Mouse (Mus musculus) midbrain, embryonic 11.5 days (tissue): Measurements from ENCODE around the gene Ergic1. TPM values are rescaled to one million over a fixed set of nuclear protein-coding genes. Genes with fewer than 3 reads are reported as not detected.

Source experiments
- ATAC-seq: fragments of 200-750 bp; cut with Nextera tagmentation; 2 replicates; pipeline ENCODE4 v1.8.0; 2017; ENCODE audit warnings: moderate TSS enrichment, moderate library complexity; ENCODE audit not compliant: low FRiP score
- DNase-seq: peaks from one replicate; pipeline ENCODE4 v3.0.0; 2015; ENCODE audit warnings: low spot score; ENCODE audit errors: missing footprints
- H3K27ac ChIP-seq: fragments of 300-500 bp; sonication (generic); 2 replicates; pipeline ENCODE4 v1.5.1; 2014; ENCODE audit warnings: low read depth, low read length
- H3K27me3 ChIP-seq: fragments of 300-500 bp; sonication (generic); 2 replicates; pipeline ENCODE4 v1.6.1; 2014; ENCODE audit warnings: mild to moderate bottlenecking, low read length, moderate library complexity, mixed read lengths; ENCODE audit not compliant: control insufficient read depth, insufficient read depth
- H3K36me3 ChIP-seq: fragments of 300-500 bp; sonication (generic); 2 replicates; pipeline ENCODE4 v1.6.1; 2014; ENCODE audit warnings: mild to moderate bottlenecking, low read length, moderate library complexity, mixed read lengths; ENCODE audit not compliant: control insufficient read depth, insufficient read depth
- H3K4me1 ChIP-seq: fragments of 300-500 bp; sonication (generic); 2 replicates; pipeline ENCODE4 v1.6.1; 2014; ENCODE audit warnings: low read length; ENCODE audit not compliant: control insufficient read depth, insufficient read depth
- H3K4me2 ChIP-seq: fragments of 300-500 bp; sonication (generic); 2 replicates; pipeline ENCODE4 v1.6.1; 2014; ENCODE audit warnings: mild to moderate bottlenecking, moderate library complexity
- H3K4me3 ChIP-seq: fragments of 300-500 bp; sonication (generic); 2 replicates; pipeline ENCODE4 v1.5.1; 2014; ENCODE audit warnings: low read depth, low read length
- H3K9ac ChIP-seq: fragments of 300-500 bp; sonication (generic); 2 replicates; pipeline ENCODE4 v1.6.1; 2014; ENCODE audit warnings: low read length
- H3K9me3 ChIP-seq: fragments of 300-500 bp; sonication (generic); 2 replicates; pipeline ENCODE4 v1.6.1; 2016; ENCODE audit warnings: low read length; ENCODE audit not compliant: control insufficient read depth
- WGBS: fragments of 180-500 bp; shearing (Covaris S2); extraction: QIAGEN DNeasy Blood & Tissue Kit; methylation state at CpG from one replicate; pipeline ENCODE4 v1.1.7; 2014; 5-methylcytosine and 5-hydroxymethylcytosine counted together
- microRNA-seq: library from miRNA; unstranded; fragments of <30 nt; microRNA quantifications from one replicate; pipeline ENCODE4, GENCODE M21; 2017
- polyA plus RNA-seq: library from polyadenylated mRNA; unstranded; fragments of >200 nt; fragmentation: Nextera tagmentation; extraction: Ambion mirVana; gene quantifications from 2 replicates; pipeline ENCODE4 v1.2.1, GENCODE M21; 2014

Ergic1 gene
- polyA plus RNA-seq, 1 experiment from 2014 or later: 129 TPM

- Histone ChIP-seq H3K4me2 (no peak overlapping the region), H3K9me3 (no peaks in the 10 kb centered on the region), H3K9ac (no peak overlapping the region), H3K36me3 (peaks cover 8% of the 10 kb centered on the region; the same call in 1 of the 2 replicates), H3K4me3 (no peak overlapping the region), H3K27me3 (no peaks in the 10 kb centered on the region), H3K27ac (no peak overlapping the region), H3K4me1 (no peaks in the 10 kb centered on the region)
- DNase-seq (peak; percentile 59), ATAC-seq (no peak)
- WGBS: 84% methylated on average over 5 of the region's 5 CpGs
Observed at GRCm38 (mm10) chr17:26698846-26699245, 137.6 kb downstream of the Ergic1 start.

- Histone ChIP-seq H3K9ac (no peak overlapping the region), H3K36me3 (peaks cover 8% of the 10 kb centered on the region; the same call in 1 of the 2 replicates), H3K4me2 (no peak overlapping the region), H3K27ac (no peak overlapping the region), H3K9me3 (no peaks in the 10 kb centered on the region), H3K4me3 (no peak overlapping the region), H3K27me3 (no peaks in the 10 kb centered on the region), H3K4me1 (no peaks in the 10 kb centered on the region)
- DNase-seq (no peak), ATAC-seq (no peak)
- 93% methylated on average over 10 of the region's 10 CpGs for WGBS
Observed at GRCm38 (mm10) chr17:26699819-26700616, 138.7 kb downstream of the Ergic1 start.

GRCm38 (mm10) chr17:26701565-26701964, 140.3 kb downstream of the Ergic1 start:
- Histone ChIP-seq H3K27ac (no peak overlapping the region), H3K4me3 (no peak overlapping the region), H3K9me3 (no peaks in the 10 kb centered on the region), H3K4me1 (no peaks in the 10 kb centered on the region), H3K9ac (no peak overlapping the region), H3K36me3 (peaks cover 8% of the 10 kb centered on the region; the same call in 1 of the 2 replicates), H3K4me2 (no peak overlapping the region), H3K27me3 (no peaks in the 10 kb centered on the region)
- ATAC-seq (no peak), DNase-seq (no peak)
- WGBS: 81% methylated on average over 13 of the region's 13 CpGs

GRCm38 (mm10) chr17:26702621-26703020, 141.3 kb downstream of the Ergic1 start:
- ATAC-seq: no peak
- 82% methylated on average over 4 of the region's 4 CpGs for WGBS

GRCm38 (mm10) chr17:26703671-26704070, 142.4 kb downstream of the Ergic1 start:
- 93% methylated on average over 4 of the region's 4 CpGs for WGBS
- ATAC-seq (no peak), DNase-seq (no peak)
- Histone ChIP-seq H3K4me3 (no peak overlapping the region), H3K27ac (no peak overlapping the region), H3K4me1 (no peaks in the 10 kb centered on the region), H3K36me3 (0 out of 2 replicates have a peak, but pooled peaks cover 6% of the 10 kb centered on the region), H3K9ac (no peak overlapping the region), H3K9me3 (no peaks in the 10 kb centered on the region), H3K27me3 (no peaks in the 10 kb centered on the region), H3K4me2 (no peak overlapping the region)

More at GRCm38 (mm10) chr17:26702621-26703020, 141.3 kb downstream of the Ergic1 start:
- no peaks in the 10 kb centered on the region for H3K4me1 ChIP-seq
- H3K4me2 ChIP-seq: no peak overlapping the region
- no peaks in the 10 kb centered on the region for H3K9me3 ChIP-seq
- no peak for DNase-seq
- no peak overlapping the region for H3K27ac ChIP-seq
- H3K27me3 ChIP-seq: no peaks in the 10 kb centered on the region
- no peak overlapping the region for H3K9ac ChIP-seq
- H3K36me3 ChIP-seq: peaks cover 8% of the 10 kb centered on the region; the same call in 1 of the 2 replicates
- no peak overlapping the region for H3K4me3 ChIP-seq

- WGBS: 85% methylated on average over 11 of the region's 11 CpGs
Observed at GRCm38 (mm10) chr17:26705463-26706359, 144.4 kb downstream of the Ergic1 start.

More at GRCm38 (mm10) chr17:26705463-26706359, 144.4 kb downstream of the Ergic1 start:
- H3K9me3 ChIP-seq: no peaks in the 10 kb centered on the region
- no peaks in the 10 kb centered on the region for H3K36me3 ChIP-seq
- H3K27ac ChIP-seq: no peak overlapping the region
- H3K4me1 ChIP-seq: no peaks in the 10 kb centered on the region
- no peak overlapping the region for H3K9ac ChIP-seq
- H3K27me3 ChIP-seq: no peaks in the 10 kb centered on the region
- no peak for DNase-seq
- H3K4me2 ChIP-seq: no peak overlapping the region
- H3K4me3 ChIP-seq: no peak overlapping the region
- ATAC-seq: no peak

Small RNA genes lying within 50 kb of the gene (microRNA-seq; reads per million reads assigned to microRNA genes)
- gene Gm22420: not detected

Other genes starting within 250 kb of the Ergic1 start
- gene Neurl1b, start 146.7 kb upstream of the Ergic1 start, polyA plus RNA-seq: 0.18 and 0.46 TPM in 2 replicates
- gene Dusp1, start 639 bp downstream of the Ergic1 start, polyA plus RNA-seq: 30.2 TPM in 2 replicates
- 104 and 110 TPM in 2 replicates for gene Atp6v0e, start 101.7 kb downstream of the Ergic1 start, polyA plus RNA-seq
- 4.0 and 5.5 TPM in 2 replicates for gene Crebrf, start 154.2 kb downstream of the Ergic1 start, polyA plus RNA-seq
- 52.9 and 54.1 TPM in 2 replicates for gene Bnip1, start 219.6 kb downstream of the Ergic1 start, polyA plus RNA-seq